Mouse (Mus musculus) embryo, embryonic 10 days (tissue): ENCODE results near the gene Gatad2a.
A peak's percentile ranks its signal among the peaks of the same experiment; 100 is the strongest.
"Not testable (repeated sequence)": the region's sequence is repeated elsewhere in the genome, so short reads cannot be mapped to it uniquely, and the experiment has no call there.

Experiments
- DNase-seq: peaks from one replicate; pipeline ENCODE4 v3.0.0-alpha.2; 2015; ENCODE audit warnings: low spot score

The Gatad2a gene

DNA sequence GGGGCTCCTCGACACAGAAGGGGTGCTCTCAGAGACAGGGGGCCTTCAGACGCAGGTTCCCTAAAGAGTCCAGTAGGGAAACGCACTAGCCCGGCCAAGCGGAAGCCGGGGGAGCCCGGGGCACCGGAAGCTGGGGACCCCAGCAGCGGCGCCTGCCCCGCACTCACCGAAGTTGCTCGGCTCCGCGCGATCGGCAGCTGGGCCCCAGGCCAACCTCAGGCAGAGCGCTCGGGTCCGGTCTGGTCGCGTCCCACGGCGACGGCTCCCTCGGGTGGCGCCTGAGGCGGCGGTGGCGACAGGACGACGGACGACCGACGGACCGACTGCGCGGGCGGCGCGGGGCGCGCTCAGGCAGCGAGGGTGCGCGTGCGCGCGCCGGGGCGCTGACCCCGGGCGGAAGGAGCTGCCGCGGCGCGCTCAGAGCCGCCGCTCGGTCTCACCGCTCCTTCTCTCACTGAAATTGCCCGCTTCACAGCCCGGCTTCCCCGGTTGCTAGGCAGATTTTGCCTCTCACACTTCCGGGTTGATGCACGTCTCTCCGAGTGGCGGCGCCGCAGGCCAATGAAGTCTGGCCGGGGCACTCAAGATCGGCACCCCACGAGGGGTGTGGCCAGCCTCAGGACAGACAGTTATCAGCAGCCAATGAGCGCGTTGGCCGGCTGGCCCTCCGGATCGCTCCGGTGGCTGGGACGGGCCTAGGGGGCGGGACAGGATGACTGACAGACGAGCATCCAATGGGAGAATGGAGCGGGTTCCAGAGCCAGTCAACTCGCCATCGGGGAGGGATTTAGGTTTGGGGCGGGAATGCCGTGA lies at the start of gene Gatad2a:
TSS of gene Gatad2a (minus strand) at position 609 of the 813 bp plus-strand sequence.
- DNase-seq = peak; percentile 100

DNA sequence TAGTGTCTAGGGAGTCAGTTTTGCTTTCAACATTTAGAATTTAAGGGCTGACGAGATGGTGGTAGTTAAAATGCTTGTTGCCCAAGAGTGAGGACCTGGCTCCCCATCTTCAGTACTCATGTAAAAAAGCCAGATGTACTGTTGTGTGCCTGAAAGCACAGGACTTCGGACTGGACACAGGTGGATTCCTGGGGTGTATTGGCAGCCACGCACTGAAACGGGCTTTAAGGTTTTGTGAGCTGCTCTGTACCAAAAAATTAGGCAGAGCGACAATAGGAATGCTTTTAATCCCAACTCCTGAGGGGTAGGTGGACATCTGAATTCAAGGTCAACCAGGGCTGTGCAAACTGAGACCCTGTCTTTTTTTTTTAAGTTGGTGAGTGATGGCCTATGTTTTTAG lies 47.8 kb upstream of the Gatad2a start:
- no peak for DNase-seq

DNA sequence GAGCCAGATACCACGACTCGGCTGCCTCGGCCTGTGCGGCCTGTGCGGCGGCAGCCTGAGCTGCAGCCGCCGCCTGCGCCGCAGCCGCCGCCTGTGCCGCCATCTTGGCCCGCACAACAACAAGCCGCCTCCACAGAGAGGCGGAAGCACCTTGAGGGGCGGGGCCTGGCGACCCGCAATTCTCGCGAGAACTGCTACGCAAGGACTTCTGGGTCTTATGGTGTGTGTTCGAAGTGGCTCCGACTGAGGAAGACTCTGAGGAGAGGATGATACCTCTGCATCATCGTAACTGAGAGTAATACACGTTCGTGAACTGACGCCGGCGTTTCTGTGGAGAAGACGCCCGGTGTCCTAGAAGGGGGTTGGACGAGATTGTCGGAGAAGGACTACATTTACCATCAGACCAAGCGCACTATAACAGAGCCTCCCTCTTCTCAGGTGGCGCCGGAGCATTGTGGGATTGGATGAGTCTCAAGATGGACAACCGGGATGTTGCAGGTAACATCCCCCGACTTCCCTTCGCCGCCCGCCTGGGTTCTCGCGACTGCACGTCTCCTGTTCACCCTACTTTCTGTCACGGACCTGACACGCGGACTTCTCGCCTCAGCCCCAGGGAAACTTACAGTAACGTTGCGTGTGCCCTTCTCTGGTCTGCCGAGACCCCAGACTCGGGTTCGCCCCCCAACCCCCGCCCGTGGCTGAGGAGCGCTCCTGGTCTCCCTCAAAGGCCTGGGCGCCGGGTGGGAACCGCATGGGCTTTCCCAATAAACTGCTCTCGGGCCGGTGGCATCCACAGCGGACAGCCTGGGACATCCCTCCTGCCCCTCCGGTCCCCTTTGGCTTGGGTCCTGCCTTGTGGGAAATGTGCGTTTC lies 46.6 kb upstream of the Gatad2a start, which contains the start of the genes Mau2 and Sugp1:
TSS of gene Mau2 (minus strand) at position 152 of the 873 bp plus-strand sequence.
TSS of gene Sugp1 (plus strand) at position 231 of the 873 bp plus-strand sequence.
- DNase-seq = peak; percentile 96

DNA sequence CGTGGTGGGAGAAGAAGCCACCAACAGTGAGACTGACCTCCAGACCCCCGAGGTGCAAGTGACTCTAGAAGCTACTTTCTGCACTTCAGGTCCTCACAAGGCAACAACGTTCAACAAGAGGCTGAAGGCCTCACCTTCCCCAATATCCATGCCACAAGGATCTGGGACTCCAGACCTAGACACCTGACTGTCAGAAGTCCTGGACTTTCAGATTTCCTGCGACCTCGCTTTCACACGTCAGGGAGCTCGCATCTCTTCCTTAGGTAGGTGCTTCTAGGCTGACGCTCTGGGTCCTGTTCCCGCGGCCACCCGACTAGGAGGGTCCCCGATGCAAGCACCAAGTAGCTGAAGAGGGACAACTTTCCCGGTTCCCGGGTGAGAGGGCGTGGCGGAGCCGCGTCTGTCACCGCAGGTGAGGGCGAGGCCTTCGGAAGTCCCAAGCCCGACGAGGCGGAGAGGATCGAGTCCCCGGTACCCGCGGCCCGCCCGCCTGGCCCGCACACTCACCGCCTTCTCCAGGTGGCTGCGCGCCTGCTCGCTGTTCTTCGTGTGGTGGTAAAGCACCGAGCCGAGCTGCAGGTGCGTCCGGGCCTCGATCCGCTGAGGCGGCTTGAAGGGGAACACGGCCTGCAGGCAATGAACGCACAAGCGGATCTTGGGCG lies 45.8 kb upstream of the Gatad2a start:
- no peak for DNase-seq

DNA sequence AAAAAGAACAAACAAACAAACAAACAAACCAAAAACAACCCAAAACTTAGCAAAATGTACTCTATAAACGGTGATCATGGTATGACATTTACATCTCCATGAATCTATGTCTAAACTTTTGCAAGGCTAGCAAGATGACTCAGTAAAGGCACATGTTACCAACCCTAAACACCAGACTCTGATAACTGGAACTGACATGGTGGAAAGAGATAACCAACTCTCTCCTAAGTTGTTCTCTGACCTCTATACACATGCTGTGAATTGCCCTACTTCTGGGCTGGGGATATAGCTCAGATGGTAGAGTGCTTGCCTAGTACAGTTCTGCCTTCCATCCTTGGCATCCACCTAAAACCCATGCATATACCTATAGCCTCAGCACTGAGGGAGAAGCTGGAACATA lies 41.8 kb upstream of the Gatad2a start:
- DNase-seq = no peak

DNA sequence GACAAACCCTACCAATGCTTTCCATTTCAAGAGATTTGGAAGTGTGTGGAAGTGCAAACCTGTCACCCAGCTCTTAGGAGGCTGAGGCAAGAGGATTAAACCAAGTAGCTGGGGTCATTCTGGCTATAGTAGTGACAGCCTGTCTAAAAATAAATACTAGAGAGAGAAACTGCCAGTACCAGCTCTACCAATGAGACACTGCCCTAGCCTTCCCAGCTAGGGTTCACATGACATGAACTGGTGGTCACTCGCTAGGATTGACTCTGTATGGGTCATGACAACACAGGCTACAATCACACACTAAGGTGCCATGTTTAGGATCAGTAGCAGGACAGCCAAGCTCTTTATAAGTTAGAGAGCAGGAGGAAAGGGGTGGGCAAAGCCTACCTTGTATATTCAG lies 34.1 kb upstream of the Gatad2a start:
- no peak for DNase-seq

DNA sequence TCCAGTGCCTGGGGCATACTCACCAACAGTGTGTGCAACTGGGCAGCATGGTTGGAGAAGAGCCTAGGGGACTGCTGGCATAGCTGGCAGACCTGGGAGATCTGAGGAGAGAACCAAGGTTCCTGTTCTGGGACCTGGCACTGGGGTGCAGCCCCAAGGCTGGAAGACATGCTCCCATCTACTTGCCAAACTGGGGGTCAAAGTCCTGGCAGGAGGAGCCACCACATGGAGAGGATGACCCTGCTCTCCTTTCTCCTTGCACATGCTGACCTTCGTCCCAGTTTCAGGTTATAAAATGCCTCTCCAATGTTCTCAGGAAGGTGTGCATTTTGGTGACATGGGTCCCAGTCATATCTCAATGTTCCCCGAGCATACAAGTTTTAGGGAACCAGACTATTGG lies 30.0 kb upstream of the Gatad2a start:
- DNase-seq = no peak

DNA sequence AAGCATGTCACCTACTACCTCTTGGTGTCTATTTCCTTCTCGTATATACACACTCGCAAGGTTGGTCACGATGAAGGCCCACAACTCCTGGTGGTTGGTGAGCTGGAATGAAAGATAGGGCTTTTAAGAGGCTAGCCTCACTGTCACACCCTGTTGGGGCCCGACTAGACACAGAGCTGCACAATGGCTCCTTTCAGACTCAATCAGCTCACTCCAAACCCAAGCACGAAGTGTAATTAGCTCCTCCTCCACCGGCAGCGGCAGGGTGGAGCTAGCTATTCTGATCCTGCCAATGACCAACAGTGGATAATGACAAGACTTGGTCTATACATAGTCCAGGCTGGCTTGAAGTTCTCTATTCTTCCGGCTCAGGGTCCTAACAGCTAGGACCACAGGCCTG lies 27.4 kb upstream of the Gatad2a start:
- DNase-seq = no peak

DNA sequence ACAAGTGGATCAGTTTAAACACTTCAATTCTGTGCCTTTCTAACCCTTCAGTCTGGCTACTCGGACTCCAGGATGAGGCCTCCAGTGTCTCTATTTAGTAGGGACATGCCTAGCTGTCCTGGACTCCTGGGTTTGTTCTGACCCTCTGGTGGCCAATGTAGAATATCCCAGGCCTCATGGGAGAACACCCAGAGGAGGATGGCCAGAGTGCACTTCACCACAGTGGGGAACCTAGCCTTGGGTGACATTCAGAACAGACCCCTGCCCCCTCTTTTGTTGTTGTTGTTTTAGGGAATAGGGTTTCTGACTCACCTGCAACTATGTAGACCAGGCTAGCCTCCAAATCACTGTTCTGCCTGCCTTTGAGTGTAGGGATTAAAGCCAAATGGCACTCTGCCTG lies 18.8 kb upstream of the Gatad2a start:
- no peak for DNase-seq

DNA sequence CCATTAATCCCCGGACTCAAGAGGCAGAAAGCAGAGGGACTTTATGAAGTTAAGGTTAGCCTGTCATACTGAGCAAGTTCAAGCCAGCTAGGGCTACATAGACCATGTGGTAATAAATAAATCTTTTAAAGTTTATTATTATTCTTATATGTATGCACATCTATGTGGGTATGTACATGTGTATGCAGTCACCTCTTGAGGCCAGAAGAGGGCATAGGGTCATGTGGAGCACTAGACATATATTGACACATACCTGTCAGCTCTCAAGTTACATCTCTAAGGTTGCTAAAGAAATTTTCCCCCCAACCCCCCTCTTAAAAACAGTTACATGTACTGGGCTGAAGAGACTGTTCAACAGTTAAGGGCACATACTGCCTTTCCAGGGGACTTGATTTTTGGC lies 16.6 kb upstream of the Gatad2a start:
- DNase-seq = no peak

DNA sequence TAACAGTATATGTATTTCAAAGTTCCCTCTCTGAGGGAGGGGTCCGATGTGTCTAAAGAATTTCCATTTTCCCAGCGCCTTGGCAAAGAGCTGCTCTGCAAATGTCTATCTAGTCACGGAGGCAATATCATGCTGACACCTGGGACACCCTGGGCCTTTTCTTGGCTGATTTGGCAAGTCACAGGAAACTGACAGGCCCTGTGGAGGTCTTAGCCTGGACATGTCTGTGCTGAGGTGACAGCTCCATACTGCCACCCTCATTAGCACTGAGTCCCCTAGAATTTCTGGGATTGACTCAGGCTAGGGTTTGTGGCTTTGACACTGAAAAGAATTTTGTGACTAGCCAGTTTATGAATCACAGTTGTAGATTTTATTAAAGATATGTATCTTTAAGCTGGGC lies 16.2 kb upstream of the Gatad2a start:
- DNase-seq = no peak

DNA sequence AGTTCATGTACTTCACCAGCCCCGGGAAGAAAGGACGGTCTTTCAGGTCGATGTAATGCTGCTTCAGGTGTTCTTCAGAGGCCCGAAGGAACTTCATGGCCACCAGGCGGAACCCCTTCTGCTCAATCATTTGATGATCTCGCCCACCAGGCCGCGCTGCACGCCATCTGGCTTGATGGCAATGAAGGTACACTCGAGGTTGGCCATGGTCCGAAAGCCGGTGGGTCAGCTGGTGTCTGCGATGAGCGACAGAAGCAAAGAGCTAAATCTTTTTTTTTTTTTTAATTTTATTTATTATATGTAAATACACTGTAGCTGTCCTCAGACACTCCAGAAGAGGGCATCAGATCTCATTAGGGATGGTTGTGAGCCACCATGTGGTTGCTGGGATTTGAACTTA lies 14.6 kb upstream of the Gatad2a start:
- DNase-seq = not testable (repeated sequence)

DNA sequence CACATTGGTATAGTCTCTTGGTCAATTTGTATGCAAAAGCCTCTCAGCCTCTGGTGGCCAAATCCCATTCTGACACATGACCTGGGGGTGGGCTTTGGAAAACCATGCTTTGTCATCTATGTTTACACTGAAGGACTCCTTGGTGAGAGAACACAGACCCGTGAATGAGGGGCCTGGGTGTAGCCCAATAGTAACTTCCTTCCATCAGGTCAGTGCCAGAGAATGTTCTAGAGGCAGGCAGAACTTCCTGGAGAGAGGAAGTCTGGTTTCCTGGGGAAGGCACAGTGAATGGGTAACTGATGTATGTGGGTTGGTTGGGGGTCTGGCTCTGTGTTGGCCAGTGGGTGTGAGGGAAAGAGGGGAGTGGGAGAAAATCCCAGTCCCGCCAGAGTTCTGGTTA lies 9.0 kb upstream of the Gatad2a start:
- DNase-seq = no peak

DNA sequence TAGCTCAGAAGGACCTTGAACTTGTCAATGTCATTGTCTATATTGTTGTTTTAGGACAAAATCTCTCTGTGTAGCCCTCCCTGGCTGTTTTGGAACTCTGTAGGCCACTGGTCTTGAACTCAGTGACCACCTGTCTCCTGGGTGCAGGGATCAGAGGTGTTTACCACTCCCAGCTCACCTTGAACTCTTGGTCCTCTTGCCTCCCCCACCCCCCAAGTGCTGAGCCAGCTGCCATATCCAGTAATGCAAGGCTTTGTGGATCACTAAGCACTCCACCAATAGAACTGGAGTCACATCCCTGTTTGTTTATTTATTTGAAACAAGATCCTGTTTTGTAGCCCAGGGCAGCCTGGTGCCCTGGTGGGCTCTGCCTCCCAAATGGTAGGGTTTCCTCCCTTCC lies 8.2 kb upstream of the Gatad2a start:
- DNase-seq = no peak

DNA sequence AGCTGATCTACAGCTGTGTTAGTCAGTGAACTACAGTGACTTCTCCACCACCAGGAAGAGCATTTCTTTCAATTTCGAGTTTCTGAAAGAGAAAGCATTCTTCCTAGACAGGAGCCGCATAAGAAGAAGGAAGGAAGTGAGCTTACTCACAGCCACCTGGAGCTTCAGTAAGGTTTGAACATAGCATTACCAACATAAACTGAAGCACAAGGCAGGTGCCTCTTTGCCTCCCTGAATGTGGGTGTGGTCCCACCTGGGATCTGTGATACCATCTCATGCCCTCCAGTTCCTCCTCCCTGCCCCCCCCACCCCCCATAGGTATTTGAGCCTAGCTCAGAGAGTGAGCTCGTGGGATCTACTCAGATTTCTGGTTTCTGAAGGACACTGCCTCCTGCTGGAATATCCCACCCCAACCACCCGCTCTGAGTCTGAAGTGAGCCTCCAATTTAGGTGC lies 7.0 kb upstream of the Gatad2a start:
- no peak for DNase-seq

DNA sequence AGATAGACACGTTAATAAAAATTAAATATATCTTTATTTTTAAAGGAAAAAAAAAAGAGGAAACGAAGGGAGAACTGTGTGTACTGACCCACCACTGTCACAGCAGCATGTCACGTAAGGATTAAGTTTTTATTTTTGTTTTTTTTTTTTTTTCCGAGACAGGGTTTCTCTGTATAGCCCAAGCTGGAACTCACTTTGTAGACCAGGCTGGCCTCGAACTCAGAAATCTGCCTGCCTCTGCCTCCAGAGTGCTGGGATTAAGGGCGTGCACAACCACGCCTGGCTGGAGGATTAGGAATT lies 5.7 kb upstream of the Gatad2a start:
- not testable (repeated sequence) for DNase-seq

DNA sequence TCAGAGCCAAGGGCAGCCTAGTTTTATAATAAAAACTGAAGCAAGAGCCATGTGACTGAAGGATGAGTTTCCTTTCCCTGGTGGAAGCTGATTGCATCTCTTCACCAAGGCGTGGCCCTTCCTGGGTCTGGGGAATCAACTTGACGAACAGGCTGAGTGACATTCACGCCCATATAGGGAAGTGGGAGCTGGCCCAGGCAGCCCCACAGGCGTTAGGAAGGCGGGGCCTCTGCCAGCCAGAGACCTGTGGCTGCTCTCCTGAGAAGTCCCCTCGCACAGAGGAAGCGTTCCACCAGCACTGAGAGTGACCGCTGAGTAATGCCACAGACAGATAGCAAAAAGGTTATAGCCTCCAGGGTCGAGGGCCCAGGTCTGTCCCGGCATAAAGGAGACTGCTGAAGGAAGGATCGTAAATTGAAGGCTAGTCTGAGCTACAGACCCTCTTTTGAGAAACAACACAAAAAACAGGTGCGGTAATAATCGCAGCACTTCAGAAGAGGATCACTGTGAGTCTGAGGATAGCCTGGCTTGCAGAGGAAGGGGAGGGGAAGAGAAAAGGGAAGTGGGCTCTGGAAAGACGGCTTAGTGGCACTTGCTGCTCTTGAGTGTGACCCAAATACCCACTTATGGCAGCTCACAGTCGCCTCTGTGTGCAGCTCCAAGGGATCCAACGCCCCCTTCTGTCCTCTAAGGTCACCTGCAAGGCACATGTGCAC lies 5.2 kb upstream of the Gatad2a start:
- DNase-seq = peak; percentile 77

DNA sequence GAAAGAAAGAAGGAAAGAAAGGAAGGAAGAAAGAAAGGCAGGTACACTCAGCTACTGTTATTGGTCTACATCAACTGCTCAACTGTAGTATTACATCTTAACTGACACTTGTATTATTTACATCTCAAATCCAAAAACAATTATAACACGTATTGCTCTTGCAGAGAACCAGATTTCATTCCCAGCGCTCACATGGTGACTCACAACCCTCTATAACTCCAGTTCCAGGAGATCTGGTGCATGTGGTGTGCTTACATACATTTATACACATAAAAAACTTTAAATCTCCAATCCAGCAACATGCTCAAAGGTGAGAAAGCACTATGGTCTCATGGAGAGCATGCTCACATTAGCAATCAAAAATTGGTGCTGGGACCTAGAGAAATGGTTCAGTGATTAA lies 4.0 kb upstream of the Gatad2a start:
- no peak for DNase-seq

DNA sequence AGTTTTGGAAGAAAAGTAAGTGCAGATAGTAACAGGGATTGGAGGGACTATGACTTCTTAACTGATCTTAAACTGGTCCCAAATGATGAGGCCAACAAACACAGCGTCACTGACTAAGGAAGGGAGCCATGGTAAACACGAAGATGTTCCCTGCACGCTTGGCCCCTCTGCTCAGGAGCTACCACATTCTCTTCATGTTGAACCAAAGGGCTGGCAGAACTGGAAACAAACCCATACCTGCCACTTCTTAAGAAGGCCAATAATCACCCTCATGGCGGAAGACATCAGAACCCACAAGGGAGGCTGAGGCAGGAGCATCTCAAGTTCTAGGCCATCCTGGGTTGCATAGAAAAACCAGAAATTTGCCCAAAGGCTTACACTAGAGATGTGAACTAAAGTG lies 3.1 kb upstream of the Gatad2a start:
- no peak for DNase-seq

DNA sequence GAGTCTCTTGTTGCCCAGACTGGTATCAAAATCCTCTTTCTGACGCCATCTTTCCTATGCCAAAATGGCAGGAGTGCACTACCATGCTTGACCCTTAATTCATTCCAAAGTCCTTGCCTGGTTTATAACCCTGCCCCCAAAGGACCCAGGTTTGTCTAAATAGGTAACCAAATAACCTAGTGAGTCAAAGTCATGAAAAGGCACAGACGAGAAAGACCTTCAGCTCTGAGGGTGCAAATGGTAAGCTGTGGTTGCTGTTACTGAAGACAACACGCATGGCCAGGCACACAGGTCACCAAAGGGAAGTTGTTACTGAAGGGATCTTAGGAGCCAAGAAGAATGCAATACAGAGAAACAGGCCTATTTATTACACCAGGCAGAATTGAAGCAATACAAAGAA lies 2.5 kb upstream of the Gatad2a start:
- DNase-seq = no peak

DNA sequence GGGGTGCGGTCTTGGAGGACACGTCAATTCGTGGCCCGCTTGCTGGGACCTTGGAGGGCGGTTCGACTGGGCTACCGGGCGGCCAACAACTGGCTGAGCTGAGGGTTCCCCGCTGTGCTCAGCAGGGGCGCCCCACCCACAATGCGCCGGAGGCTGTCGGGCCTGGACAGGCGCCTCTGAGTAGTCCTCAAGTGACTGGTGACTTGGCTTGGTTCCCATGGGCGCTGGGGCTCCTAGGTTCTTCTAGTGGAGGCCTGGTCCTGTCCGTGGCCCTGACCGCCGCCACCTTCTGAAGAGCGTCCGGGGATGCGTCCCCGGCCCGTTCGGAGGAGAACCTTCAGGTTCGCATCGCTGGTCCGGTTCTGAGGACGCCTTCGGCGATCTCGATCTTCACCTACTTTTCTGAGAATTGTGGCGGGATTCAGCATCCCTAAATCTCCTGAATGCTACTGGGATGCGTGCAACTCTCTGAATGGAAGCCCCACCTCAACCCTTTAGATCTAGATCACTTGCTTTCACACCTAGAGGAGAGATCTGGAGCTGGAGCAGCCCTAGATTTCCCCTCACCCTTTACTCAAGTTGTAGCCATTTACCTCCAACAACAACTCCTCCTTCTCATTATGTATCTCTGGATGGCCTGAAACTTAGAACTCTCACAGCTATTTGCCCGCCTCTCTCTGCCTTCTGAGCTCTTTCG lies 553 bp upstream of the Gatad2a start:
- no peak for DNase-seq

DNA sequence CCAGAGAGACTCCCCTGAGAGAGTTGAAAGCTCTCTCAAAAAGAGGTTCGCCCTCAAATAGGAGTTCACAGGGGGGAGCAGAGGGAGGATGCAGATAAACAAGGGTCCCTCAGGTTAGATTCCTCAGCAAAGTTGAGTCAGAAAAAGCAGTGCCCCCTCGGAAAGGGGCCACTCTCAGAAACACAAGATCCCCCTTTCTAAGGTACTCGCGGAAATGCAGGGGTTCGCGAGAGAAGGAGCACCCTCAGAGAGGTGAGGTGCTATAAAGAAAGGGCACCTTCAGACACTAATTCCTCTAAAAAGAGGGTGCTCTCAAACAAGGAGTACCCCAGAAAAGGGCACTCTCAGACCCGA lies 785 bp downstream of the Gatad2a start:
- no peak for DNase-seq
